Mouse (Mus musculus): ENCODE measurements around the gene Epop. TPM values are rescaled to one million over a fixed set of nuclear protein-coding genes. Genes with fewer than 3 reads are reported as not detected.

Epop gene
- polyA plus RNA-seq (2014; fragmentation: Illumina TruSeq; extraction: RNeasy Lipid Tissue Mini Kit (QIAGEN cat#74804); ENCODE audit: low read depth, low replicate concordance), result not detected

GRCm38 (mm10) chr11:97629576-97629975, at the start of gene Epop:
Gene Epop, minus strand, starts transcription at chr11:97629702.

DNA sequence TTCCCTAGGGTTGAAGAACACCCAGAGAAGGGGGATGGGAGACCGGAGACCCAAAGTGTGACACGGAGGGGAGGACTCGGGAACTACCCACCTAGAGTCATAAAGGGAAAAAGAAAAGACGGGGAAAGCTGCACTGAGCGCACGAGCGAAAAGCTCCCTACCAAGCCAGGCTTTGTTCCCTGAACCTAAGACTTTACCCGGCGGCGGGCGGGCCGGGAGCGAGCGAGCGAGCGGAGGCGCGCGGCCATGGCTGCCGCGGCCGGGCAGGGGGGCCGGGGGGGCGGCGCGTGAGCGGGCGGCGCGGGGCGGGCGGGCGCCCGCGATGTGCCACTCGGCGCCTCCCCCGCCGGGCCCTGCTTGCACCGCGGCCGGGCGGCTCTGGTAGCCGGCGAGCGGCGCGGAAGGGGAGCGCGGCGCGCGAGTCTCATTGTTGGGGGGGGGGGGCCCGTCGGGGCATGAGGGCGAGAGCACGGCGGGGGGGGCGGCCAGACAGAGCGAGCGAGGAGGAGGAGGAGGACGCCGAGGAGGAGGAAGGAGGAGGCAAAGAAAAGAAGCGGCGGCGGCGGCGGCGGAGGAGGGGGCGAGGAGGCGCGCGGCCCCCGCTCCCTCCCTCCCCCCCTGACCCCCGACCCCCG, 33.5 kb upstream of the Epop start, which contains the start of gene Mllt6:
Gene Mllt6 (plus strand): TSS at position 522 of the 635 bp plus-strand sequence.

Other genes starting within 250 kb of the Epop start
- 4.0 TPM for gene Arhgap23, start 214.2 kb downstream of the Epop start, polyA plus RNA-seq (2014; fragmentation: Illumina TruSeq; extraction: RNeasy Lipid Tissue Mini Kit (QIAGEN cat#74804); ENCODE audit: low read depth, low replicate concordance)
- gene 4933428G20Rik, start 129.4 kb downstream of the Epop start, polyA plus RNA-seq (2014; fragmentation: Illumina TruSeq; extraction: RNeasy Lipid Tissue Mini Kit (QIAGEN cat#74804); ENCODE audit: low read depth, low replicate concordance), result 3.6 TPM
- 0.73 TPM for gene Srcin1, start 53.5 kb downstream of the Epop start, polyA plus RNA-seq (2014; fragmentation: Illumina TruSeq; extraction: RNeasy Lipid Tissue Mini Kit (QIAGEN cat#74804); ENCODE audit: low read depth, low replicate concordance)
- 2.0 TPM for gene Mllt6, start 33.7 kb upstream of the Epop start, polyA plus RNA-seq (2014; fragmentation: Illumina TruSeq; extraction: RNeasy Lipid Tissue Mini Kit (QIAGEN cat#74804); ENCODE audit: low read depth, low replicate concordance)
- gene Cisd3, start 56.1 kb upstream of the Epop start, polyA plus RNA-seq (2014; fragmentation: Illumina TruSeq; extraction: RNeasy Lipid Tissue Mini Kit (QIAGEN cat#74804); ENCODE audit: low read depth, low replicate concordance), result 2.2 TPM
- gene Pcgf2, start 70.8 kb upstream of the Epop start, polyA plus RNA-seq (2014; fragmentation: Illumina TruSeq; extraction: RNeasy Lipid Tissue Mini Kit (QIAGEN cat#74804); ENCODE audit: low read depth, low replicate concordance), result 0.76 TPM
- gene Psmb3, start 73.7 kb upstream of the Epop start, polyA plus RNA-seq (2014; fragmentation: Illumina TruSeq; extraction: RNeasy Lipid Tissue Mini Kit (QIAGEN cat#74804); ENCODE audit: low read depth, low replicate concordance), result 7.3 TPM
- 1.6 TPM for gene Pip4k2b, start 115.0 kb upstream of the Epop start, polyA plus RNA-seq (2014; fragmentation: Illumina TruSeq; extraction: RNeasy Lipid Tissue Mini Kit (QIAGEN cat#74804); ENCODE audit: low read depth, low replicate concordance)
- 8.3 TPM for gene Cwc25, start 136.9 kb upstream of the Epop start, polyA plus RNA-seq (2014; fragmentation: Illumina TruSeq; extraction: RNeasy Lipid Tissue Mini Kit (QIAGEN cat#74804); ENCODE audit: low read depth, low replicate concordance)
- gene 1700001P01Rik, start 146.2 kb upstream of the Epop start, polyA plus RNA-seq (2014; fragmentation: Illumina TruSeq; extraction: RNeasy Lipid Tissue Mini Kit (QIAGEN cat#74804); ENCODE audit: low read depth, low replicate concordance), result 13.8 TPM
- 677 TPM for gene Rpl23, start 152.7 kb upstream of the Epop start, polyA plus RNA-seq (2014; fragmentation: Illumina TruSeq; extraction: RNeasy Lipid Tissue Mini Kit (QIAGEN cat#74804); ENCODE audit: low read depth, low replicate concordance)
- gene Lasp1, start 169.3 kb upstream of the Epop start, polyA plus RNA-seq (2014; fragmentation: Illumina TruSeq; extraction: RNeasy Lipid Tissue Mini Kit (QIAGEN cat#74804); ENCODE audit: low read depth, low replicate concordance), result 8.6 TPM
- gene B230217C12Rik, start 211.1 kb upstream of the Epop start, polyA plus RNA-seq (2014; fragmentation: Illumina TruSeq; extraction: RNeasy Lipid Tissue Mini Kit (QIAGEN cat#74804); ENCODE audit: low read depth, low replicate concordance), result 3.0 TPM